Mouse (Mus musculus): ENCODE measurements at regions not wholly inside any gene's neighbourhood (a gene's known extent, or its start where the extent isn't known, plus 50 kb on each side); places are given as distances from the start of the nearest gene placed in this dataset.

DNA sequence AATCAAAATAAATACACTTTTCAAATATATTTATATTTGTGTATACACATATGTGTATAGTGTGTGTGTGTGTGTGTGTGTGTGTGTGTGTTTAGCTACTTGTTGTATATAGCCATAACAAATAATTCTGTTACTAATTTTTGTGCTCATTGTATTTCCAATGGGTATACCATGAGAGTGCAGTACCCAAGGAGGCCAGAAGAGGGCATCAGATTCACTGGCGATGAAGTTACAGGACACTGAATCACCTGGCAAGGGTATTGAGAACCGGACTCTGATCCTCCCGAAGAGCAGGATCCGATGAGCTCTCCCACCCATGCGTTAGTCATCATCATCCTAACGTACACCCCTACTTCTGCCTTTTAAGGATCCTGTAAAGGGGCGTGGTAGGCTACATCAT, 249.3 kb upstream of the Rpl38 start:
- H3K27ac ChIP-seq, result no peak overlapping the region
- no peak overlapping the region for H3K4me3 ChIP-seq
- 84% methylated on average over 7 of the region's 7 CpGs for WGBS
- H3K4me1 ChIP-seq, result no peaks in the 10 kb centered on the region
- H3K9me3 ChIP-seq, result no peaks in the 10 kb centered on the region
- no peaks in the 10 kb centered on the region for H3K36me3 ChIP-seq
- no peak overlapping the region for H3K9ac ChIP-seq
- no peak overlapping the region for H3K4me2 ChIP-seq (replicated peaks)
- ATAC-seq (ENCODE audit: insufficient number of reproducible peaks, insufficient read depth, low FRiP score, low TSS enrichment), result no peak
- no peaks in the 10 kb centered on the region for H3K27me3 ChIP-seq

DNA sequence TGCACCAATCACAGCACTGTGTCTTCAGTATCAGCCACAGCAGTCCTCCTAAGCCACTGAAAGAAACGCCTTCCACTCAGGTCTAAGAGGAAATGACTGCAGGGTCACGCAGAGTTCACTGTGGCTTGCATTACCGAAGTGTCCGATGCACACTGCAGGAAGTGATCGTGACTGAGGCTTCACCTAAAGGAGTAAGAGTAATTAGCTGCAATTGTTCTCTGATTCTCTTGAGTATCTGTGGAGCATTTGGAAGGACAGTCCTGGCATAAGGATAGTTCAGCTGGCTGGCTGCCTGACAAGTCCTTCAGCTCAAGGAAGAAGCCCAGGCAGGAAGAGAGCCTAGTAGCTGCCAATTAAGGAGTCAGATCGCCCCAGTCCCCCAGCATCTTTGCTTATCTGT, 252.2 kb upstream of the Rpl38 start:
- no peak overlapping the region for H3K4me2 ChIP-seq (replicated peaks)
- H3K27ac ChIP-seq, result no peak overlapping the region
- no peaks in the 10 kb centered on the region for H3K4me1 ChIP-seq
- no peak for ATAC-seq (ENCODE audit: insufficient number of reproducible peaks, insufficient read depth, low FRiP score, low TSS enrichment)
- no peak overlapping the region for H3K4me3 ChIP-seq
- no peaks in the 10 kb centered on the region for H3K27me3 ChIP-seq
- H3K9me3 ChIP-seq, result no peaks in the 10 kb centered on the region
- WGBS, result 59% methylated on average over 6 of the region's 6 CpGs
- H3K36me3 ChIP-seq, result no peaks in the 10 kb centered on the region
- no peak overlapping the region for H3K9ac ChIP-seq

DNA sequence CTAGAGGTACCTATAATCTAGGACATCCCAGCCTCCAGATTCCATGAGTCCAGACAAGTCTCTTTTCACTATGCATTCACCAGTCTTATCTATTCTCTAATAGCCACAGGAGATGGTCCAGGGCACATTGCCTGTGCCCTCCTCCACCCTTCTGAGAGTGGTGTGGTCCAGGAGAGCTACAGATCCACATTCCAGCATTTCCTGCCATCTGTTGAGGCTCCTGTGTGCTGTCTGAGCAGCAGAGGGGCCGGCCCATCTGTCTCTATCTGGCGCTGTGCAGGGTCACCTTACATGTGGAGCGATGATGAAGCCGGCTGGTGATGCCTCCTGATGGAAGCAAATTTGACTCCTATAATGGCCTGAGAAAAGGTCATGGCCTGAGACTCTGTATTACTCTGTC, 263.9 kb upstream of the Rpl38 start:
- no peaks in the 10 kb centered on the region for H3K36me3 ChIP-seq
- no peaks in the 10 kb centered on the region for H3K27me3 ChIP-seq
- no peak overlapping the region for H3K4me3 ChIP-seq
- 16% methylated on average over 4 of the region's 4 CpGs for WGBS
- no peaks in the 10 kb centered on the region; the same call in 1 of the 2 replicates for H3K4me1 ChIP-seq
- H3K9me3 ChIP-seq, result no peaks in the 10 kb centered on the region
- H3K9ac ChIP-seq, result no peak overlapping the region
- H3K4me2 ChIP-seq (replicated peaks), result no peak overlapping the region
- ATAC-seq (ENCODE audit: insufficient number of reproducible peaks, insufficient read depth, low FRiP score, low TSS enrichment), result no peak
- no peak overlapping the region for H3K27ac ChIP-seq

DNA sequence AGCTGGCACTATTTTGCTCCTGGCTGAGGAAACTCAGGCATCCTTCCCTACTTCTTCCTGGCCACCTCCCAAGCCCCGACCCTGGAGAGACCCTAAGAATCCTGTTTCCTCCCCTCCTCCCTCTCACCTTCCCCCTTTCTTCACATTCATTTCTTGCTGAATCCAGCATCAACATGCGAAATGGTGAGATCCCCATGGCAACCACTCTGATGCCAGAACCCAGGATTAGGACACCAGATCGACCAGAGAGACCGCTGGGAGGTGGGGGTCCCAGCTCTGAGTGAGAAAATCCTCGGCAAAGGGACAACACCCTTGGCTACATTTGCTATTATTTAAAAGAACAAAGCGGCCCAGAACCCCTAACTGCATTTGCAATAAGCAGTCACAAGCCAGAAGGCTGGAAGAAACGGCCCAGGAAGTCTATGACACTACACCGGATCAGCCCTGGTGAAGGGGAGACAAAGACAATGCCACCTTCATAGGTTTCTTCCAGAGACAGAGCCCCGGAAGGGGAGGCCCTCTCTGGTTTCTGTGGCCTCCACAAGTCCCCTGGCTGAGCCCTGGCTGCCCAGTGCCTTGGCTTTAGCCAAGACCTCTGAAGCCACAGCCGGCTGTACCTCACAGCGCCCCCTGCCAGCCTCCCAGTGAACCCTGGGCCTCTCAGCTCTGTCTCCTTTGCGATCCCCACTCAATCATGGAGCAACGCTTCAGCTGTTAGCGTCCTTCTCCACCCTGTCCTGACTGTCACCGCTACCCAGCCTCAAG, 265.6 kb upstream of the Rpl38 start:
- H3K4me3 ChIP-seq, result no peak overlapping the region
- no peak for ATAC-seq (ENCODE audit: insufficient number of reproducible peaks, insufficient read depth, low FRiP score, low TSS enrichment)
- H3K27ac ChIP-seq, result no peak overlapping the region
- no peaks in the 10 kb centered on the region for H3K9me3 ChIP-seq
- H3K4me1 ChIP-seq, result no peaks in the 10 kb centered on the region; the same call in 1 of the 2 replicates
- no peaks in the 10 kb centered on the region for H3K36me3 ChIP-seq
- WGBS, result 39% methylated on average over 15 of the region's 15 CpGs
- H3K4me2 ChIP-seq (replicated peaks), result no peak overlapping the region
- H3K9ac ChIP-seq, result no peak overlapping the region
- H3K27me3 ChIP-seq, result no peaks in the 10 kb centered on the region

GRCm38 (mm10) chr11:114400701-114401100, 267.6 kb upstream of the Rpl38 start:
- no peaks in the 10 kb centered on the region for H3K36me3 ChIP-seq
- no peak overlapping the region for H3K4me2 ChIP-seq (replicated peaks)
- no peaks in the 10 kb centered on the region for H3K9me3 ChIP-seq
- H3K27ac ChIP-seq, result no peak overlapping the region
- no peaks in the 10 kb centered on the region for H3K27me3 ChIP-seq
- no peak overlapping the region for H3K9ac ChIP-seq
- 71% methylated on average over 5 of the region's 5 CpGs for whole genome bisulfite sequencing
- H3K4me1 ChIP-seq, result no peaks in the 10 kb centered on the region; the same call in 1 of the 2 replicates
- H3K4me3 ChIP-seq, result no peak overlapping the region
- no peak for ATAC-seq (ENCODE audit: insufficient number of reproducible peaks, insufficient read depth, low FRiP score, low TSS enrichment)

DNA sequence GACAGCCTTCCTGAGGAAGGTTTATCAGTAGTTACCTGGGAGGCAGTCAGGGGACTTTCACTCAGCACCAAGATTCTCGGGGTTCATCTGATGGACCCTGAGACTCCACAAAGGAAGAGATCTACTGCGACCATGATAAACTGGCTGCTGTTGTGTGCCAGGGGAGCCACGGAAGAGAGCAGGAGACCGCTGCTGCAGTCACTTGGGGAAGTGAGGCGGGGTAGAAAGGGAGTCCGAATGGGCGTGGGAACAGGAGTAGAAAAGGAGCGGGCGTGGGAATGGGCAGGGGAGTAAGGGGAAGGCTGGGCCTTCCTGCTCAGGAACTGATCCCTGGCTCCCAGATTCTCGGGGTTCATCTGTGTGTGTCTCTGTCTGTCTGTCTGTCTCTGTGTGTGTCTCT, 276.2 kb upstream of the Rpl38 start:
- H3K4me1 ChIP-seq, result no peaks in the 10 kb centered on the region
- no peak for ATAC-seq (ENCODE audit: insufficient number of reproducible peaks, insufficient read depth, low FRiP score, low TSS enrichment)
- no peak overlapping the region for H3K4me2 ChIP-seq (replicated peaks)
- 77% methylated on average over 10 of the region's 10 CpGs for WGBS
- no peaks in the 10 kb centered on the region for H3K27me3 ChIP-seq
- no peak overlapping the region for H3K9ac ChIP-seq
- no peaks in the 10 kb centered on the region for H3K9me3 ChIP-seq
- no peak overlapping the region for H3K27ac ChIP-seq
- no peaks in the 10 kb centered on the region for H3K36me3 ChIP-seq
- H3K4me3 ChIP-seq, result no peak overlapping the region

DNA sequence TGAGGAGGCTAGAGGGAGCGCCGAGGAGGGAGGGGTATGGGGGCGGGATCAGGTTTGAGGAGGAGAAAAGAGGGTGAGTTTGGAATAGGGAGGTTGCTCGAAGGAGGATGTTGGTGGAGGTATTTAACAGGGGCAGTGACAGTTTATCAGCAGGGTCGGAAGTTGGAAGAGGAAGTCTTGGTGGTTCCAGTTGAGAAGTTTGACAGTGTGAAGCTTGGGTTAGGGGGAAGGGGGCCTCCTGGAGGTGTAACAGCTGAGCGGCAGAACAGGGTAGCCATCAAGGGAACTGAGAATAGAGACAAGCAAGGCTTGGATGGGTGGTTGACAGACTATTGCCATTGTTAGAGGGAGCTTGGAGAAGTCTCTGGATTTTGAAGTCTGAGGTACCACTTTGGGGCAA, 276.8 kb upstream of the Rpl38 start:
- Histone ChIP-seq H3K4me2 (replicated peaks) (no peak overlapping the region), H3K27ac (no peak overlapping the region), H3K36me3 (no peaks in the 10 kb centered on the region), H3K9ac (no peak overlapping the region), H3K4me1 (no peaks in the 10 kb centered on the region), H3K27me3 (no peaks in the 10 kb centered on the region), H3K4me3 (no peak overlapping the region), H3K9me3 (no peaks in the 10 kb centered on the region)
- no peak for ATAC-seq (ENCODE audit: insufficient number of reproducible peaks, insufficient read depth, low FRiP score, low TSS enrichment)
- WGBS, result 72% methylated on average over 6 of the region's 6 CpGs

- ATAC-seq (ENCODE audit: insufficient number of reproducible peaks, insufficient read depth, low FRiP score, low TSS enrichment), result no peak
- WGBS, result 89% methylated on average over 2 of the region's 2 CpGs
Observed at GRCm38 (mm10) chr11:114387091-114387490, 281.2 kb upstream of the Rpl38 start.

GRCm38 (mm10) chr11:114379411-114379824, 288.9 kb upstream of the Rpl38 start:
- H3K27me3 ChIP-seq, result no peaks in the 10 kb centered on the region
- no peak overlapping the region for H3K27ac ChIP-seq
- H3K9me3 ChIP-seq, result no peaks in the 10 kb centered on the region
- H3K4me2 ChIP-seq (replicated peaks), result no peak overlapping the region
- no peaks in the 10 kb centered on the region for H3K36me3 ChIP-seq
- no peak overlapping the region for H3K4me3 ChIP-seq
- no peak overlapping the region for H3K9ac ChIP-seq
- WGBS, result 70% methylated on average over 8 of the region's 8 CpGs
- ATAC-seq (ENCODE audit: insufficient number of reproducible peaks, insufficient read depth, low FRiP score, low TSS enrichment), result no peak
- H3K4me1 ChIP-seq, result no peaks in the 10 kb centered on the region

More at GRCm38 (mm10) chr11:114387091-114387490, 281.2 kb upstream of the Rpl38 start:
- no peak overlapping the region for H3K27ac ChIP-seq
- no peaks in the 10 kb centered on the region for H3K36me3 ChIP-seq
- H3K9ac ChIP-seq, result no peak overlapping the region
- H3K4me2 ChIP-seq (replicated peaks), result no peak overlapping the region
- H3K27me3 ChIP-seq, result no peaks in the 10 kb centered on the region
- H3K4me1 ChIP-seq, result no peaks in the 10 kb centered on the region
- H3K9me3 ChIP-seq, result no peaks in the 10 kb centered on the region
- no peak overlapping the region for H3K4me3 ChIP-seq

- 43% methylated on average over 14 of the region's 14 CpGs for WGBS
- Histone ChIP-seq H3K27me3 (no peaks in the 10 kb centered on the region), H3K9ac (no peak overlapping the region), H3K9me3 (no peaks in the 10 kb centered on the region), H3K36me3 (no peaks in the 10 kb centered on the region), H3K27ac (no peak overlapping the region), H3K4me2 (replicated peaks) (no peak overlapping the region), H3K4me3 (no peak overlapping the region), H3K4me1 (no peaks in the 10 kb centered on the region)
- ATAC-seq (ENCODE audit: insufficient number of reproducible peaks, insufficient read depth, low FRiP score, low TSS enrichment), result no peak
Observed at GRCm38 (mm10) chr11:114375921-114376320, 292.4 kb upstream of the Rpl38 start.

GRCm38 (mm10) chr11:114370708-114371107, 297.6 kb upstream of the Rpl38 start:
- no peak overlapping the region for H3K9ac ChIP-seq
- H3K27ac ChIP-seq, result no peak overlapping the region
- ATAC-seq (ENCODE audit: insufficient number of reproducible peaks, insufficient read depth, low FRiP score, low TSS enrichment), result no peak
- H3K4me1 ChIP-seq, result no peaks in the 10 kb centered on the region
- no peaks in the 10 kb centered on the region for H3K27me3 ChIP-seq
- H3K36me3 ChIP-seq, result no peaks in the 10 kb centered on the region
- H3K9me3 ChIP-seq, result no peaks in the 10 kb centered on the region
- 58% methylated on average over 10 of the region's 10 CpGs for WGBS
- H3K4me2 ChIP-seq (replicated peaks), result no peak overlapping the region
- H3K4me3 ChIP-seq, result no peak overlapping the region

GRCm38 (mm10) chr11:114367779-114368178, 300.5 kb upstream of the Rpl38 start:
- WGBS, result 75% methylated on average over 8 of the region's 8 CpGs
- Histone ChIP-seq H3K27me3 (no peaks in the 10 kb centered on the region), H3K27ac (no peak overlapping the region), H3K36me3 (no peaks in the 10 kb centered on the region), H3K9me3 (no peaks in the 10 kb centered on the region), H3K4me3 (no peak overlapping the region), H3K4me1 (no peaks in the 10 kb centered on the region), H3K4me2 (replicated peaks) (no peak overlapping the region), H3K9ac (no peak overlapping the region)
- no peak for ATAC-seq (ENCODE audit: insufficient number of reproducible peaks, insufficient read depth, low FRiP score, low TSS enrichment)

All from embryonic facial prominence, embryonic 12.5 days (tissue).